Mouse (Mus musculus): ENCODE data around the gene Mark2.

Mark2 gene

GRCm38 (mm10) chr19:7267091-7267741 lies 74.4 kb downstream of the Mark2 start, which contains the start of gene Rcor2:
Rcor2 (plus strand) TSS chr19:7267325.
- peak; percentile 87 for DNase-seq (ENCODE audit: low read depth, low spot score)

DNA sequence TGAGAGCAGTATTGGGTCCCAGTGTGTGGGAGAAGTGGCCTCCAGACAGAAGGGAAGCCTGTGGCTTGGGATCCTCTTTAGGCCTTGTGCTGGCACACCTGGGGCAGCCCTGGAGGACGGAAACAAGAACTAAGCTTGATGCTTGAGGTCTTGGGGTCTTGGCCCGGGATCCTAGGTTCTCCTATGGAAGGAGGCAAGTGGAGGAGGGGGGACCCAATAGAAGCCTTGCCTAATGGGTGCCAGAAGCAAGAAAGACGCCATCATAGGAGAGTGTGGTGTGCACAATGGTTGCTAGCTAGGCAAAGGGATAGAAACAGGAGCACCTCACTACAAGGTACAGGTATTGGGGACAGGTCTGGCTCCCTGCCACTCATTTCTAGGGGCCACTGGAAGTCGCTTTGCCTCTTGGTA lies 75.2 kb downstream of the Mark2 start:
- no peak for DNase-seq (ENCODE audit: low read depth, low spot score)

DNA sequence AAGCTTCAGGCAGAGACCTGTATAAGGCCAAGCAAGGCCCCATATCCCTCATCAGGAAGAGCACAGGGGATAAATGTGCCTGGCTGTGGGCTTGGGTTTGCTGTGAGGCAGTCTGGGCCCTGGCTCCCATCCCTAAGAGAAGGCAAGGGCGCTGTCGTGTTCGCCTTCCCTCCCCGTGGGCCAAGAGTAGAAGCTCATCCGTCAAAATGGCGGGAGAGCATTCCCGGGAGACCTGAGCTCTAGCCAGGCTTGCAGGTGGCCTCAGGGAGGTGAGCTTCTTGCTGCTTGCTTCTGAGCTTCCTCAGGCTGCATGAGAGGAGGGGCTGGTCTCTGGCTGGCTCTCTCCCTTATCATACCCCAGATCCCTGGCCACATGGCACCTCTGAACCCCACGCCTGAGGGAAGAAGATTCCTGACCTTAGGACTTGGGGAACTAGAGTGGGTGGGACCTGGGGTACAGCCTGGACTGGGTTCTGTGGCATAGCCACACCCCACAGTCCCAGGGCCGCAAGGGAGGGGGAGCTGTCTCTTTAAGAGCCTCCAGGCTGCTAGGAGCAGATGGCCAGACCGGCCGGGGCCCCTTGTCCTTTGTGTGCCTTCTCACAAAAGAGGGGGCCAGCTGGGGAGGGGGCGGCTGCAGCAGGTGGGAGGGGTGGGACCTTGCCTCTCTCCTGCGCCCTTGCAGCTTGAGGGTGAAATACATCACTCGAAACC lies 76.0 kb downstream of the Mark2 start:
- peak; percentile 78 for DNase-seq (ENCODE audit: low read depth, low spot score)

- no peak for DNase-seq (ENCODE audit: low read depth, low spot score)
Measured at GRCm38 (mm10) chr19:7264766-7265331, 76.8 kb downstream of the Mark2 start.

- DNase-seq (ENCODE audit: low read depth, low spot score): peak; percentile 82
Measured at GRCm38 (mm10) chr19:7264088-7264765, 77.4 kb downstream of the Mark2 start.

- DNase-seq (ENCODE audit: low read depth, low spot score): no peak
Measured at GRCm38 (mm10) chr19:7262592-7262991, 79.1 kb downstream of the Mark2 start.

- DNase-seq (ENCODE audit: low read depth, low spot score): no peak
Measured at GRCm38 (mm10) chr19:7261964-7262363, 79.7 kb downstream of the Mark2 start.

GRCm38 (mm10) chr19:7261476-7261875 lies 80.2 kb downstream of the Mark2 start:
- DNase-seq (ENCODE audit: low read depth, low spot score): no peak

GRCm38 (mm10) chr19:7257881-7258280 lies 83.8 kb downstream of the Mark2 start:
- no peak for DNase-seq (ENCODE audit: low read depth, low spot score)

GRCm38 (mm10) chr19:7246021-7246420 lies 95.6 kb downstream of the Mark2 start:
- DNase-seq (ENCODE audit: low read depth, low spot score): no peak

DNA sequence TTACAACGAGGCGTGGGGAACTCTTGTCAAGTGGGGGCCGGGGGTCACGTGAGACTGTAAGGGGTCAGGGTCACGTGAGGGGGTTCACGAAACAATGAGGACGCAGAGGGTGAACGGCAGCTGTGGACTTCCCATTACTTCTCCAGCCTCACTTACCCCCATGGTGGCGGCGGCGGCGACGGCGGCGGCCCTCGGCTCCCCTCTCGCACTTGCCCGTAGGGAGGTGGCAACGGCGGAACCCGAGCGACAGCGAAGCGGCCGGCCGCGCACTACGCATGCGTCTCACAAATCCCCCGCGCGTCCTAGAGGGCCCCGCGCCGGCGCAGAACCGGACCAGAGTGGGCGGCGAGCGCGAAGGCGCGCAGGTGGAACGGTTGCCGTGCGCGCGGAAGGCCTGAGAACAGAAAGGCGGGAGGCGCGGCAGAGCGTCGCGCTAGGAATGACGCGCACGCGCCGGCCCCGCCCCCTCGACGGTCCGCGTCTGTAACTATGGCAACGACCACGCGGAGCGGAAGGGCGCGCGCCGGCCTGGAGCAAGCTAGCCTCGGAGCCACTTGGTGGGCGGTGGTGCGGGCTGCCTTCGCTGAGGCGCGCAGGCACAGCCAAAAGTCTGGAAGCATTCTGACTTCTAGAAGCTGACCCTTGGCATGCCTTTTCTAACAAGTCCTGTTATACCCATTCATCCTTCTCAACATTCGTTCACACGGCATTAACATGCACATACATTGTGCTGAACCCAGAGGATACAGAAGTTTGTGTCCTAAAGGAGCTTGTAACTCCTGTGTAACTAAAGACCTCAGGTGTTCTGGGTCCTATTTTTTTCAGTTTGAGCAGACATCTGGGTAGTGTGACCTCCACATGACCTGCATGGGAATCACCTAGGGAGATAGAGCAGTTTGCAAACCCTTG lies 100.6 kb downstream of the Mark2 start, which contains the start of gene Naa40:
Gene Naa40, minus strand, starts transcription at position 402 of the 909 bp plus-strand sequence.
- peak; percentile 97 for DNase-seq (ENCODE audit: low read depth, low spot score)

DNA sequence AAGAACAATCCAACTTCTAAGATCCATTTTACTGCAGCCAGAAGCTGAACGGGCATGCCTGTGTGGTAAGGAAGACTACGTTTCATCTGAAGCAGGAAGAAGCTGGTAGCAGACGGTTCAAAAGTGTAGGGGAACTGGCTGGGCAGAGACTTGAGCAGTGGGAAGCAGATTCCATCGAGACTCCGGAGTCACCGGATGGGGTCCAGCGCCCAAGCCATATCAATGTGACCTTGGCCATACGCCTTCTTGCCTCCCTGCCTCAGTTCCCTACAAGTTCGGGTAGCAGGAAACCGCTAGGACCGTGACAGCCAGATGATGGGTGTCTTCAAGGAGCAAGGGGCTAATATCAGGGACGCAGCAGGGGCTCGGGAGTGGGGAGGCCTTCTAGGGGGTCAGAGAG lies 101.4 kb downstream of the Mark2 start:
- DNase-seq (ENCODE audit: low read depth, low spot score): no peak

DNA sequence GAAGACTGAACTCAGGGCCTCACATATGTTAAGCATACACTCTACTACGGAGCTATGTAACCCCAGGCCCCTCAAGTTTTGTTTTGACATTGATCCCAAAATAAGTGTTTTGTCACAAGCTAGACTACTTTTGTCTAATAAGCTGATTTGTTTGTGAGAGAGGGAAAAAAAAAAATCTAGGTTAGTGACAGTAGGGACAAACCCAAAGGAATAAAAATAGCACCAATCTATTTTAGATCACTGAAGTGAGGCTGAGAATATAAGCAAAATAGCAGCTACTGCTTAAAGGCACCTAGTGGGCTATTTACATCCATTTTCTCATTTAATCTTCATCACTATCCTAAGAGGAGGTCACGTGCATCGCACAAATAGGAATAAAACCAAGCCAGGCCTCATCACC lies 102.1 kb downstream of the Mark2 start:
- DNase-seq (ENCODE audit: low read depth, low spot score): no peak

DNA sequence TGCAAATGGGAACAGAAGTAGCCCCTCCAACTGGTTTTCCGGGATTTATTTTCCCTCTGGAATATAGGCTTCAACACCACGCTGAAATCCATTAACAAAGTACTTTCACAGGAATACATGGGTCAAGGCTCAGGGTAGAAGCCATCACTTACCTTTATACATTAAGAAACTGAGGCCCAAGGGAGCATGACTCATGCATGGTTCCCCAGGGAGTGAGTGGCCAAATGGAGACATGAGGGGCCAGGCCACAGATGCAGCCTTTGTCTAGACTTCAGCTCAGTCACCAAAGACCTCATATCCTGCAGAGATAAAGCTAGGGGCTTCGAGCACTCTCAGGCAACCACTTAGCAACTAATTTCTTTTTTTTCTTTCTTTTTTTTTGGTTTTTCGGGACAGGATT lies 104.9 kb downstream of the Mark2 start:
- DNase-seq (ENCODE audit: low read depth, low spot score): no peak

- DNase-seq (ENCODE audit: low read depth, low spot score): no peak
Measured at GRCm38 (mm10) chr19:7236011-7236410, 105.6 kb downstream of the Mark2 start.

GRCm38 (mm10) chr19:7235461-7235860 lies 106.2 kb downstream of the Mark2 start:
- no peak for DNase-seq (ENCODE audit: low read depth, low spot score)

DNA sequence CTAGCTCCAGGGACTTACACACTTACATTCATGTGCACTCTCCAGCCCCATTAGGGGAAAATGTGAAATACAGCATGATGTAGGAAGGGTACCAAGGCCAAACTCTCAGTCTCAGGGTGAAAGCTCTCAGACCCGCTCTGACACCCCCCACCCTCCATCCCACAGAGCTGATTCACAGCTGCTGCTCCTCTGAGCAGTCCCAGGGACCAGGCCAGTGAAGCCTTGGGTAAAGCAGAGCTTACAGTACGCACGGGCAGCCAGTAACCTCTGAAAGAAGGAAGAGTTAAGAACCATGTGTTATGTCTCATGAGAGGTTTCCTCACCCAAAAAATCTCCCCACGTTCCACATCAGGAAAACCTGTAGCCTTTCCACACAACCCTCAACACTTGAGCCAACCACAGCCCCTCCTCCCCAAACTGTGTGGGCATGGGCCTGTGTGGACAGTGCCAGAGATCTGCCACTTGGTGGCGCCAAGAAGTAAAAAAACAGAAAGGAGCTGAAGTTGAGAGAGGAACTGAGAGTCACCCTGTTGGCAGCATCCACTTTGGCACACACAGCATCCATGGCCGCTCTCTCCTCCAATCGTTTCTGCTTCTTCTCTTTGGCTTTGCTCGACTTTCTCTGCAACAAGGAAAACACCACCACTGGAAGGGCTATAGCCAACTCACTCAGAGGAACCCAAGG lies 107.0 kb downstream of the Mark2 start:
- DNase-seq (ENCODE audit: low read depth, low spot score): peak; percentile 79

DNA sequence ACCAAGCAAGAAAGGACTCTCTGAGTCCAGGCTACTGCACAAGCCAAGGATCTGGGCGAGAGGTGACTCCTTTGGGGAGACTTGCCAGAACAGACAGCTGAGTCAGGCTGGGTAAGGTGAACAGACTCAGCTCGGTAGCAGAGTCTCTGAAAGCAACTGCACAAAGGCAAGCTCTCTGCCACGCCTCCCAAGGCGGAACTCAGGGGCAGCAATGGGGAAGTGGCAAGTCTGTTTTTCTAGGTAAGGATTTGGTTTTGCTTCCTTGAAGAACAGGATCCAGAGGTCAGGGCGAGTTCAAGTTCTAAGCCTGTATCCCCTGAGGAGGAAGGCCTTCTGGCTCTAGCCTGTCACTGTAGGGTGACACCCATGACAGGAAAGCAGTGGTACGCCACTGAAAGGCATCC lies 115.1 kb downstream of the Mark2 start:
- DNase-seq (ENCODE audit: low read depth, low spot score): no peak

Data from mesoderm, embryonic 11.5 days (tissue).